Mouse (Mus musculus) spleen, postnatal 36 days (tissue): ENCODE results near the gene 2900092C05Rik.
A peak's percentile ranks its signal among the peaks of the same experiment; 100 is the strongest.

Experiments
- DNase-seq, 2 experiments: peaks; one replicate each; pipeline ENCODE4 v3.0.0; 2022; ENCODE audit warnings: low spot score in 2 of 2, mixed read lengths in 1 of 2

Gene 2900092C05Rik

GRCm38 (mm10) chr7:12512217-12512616 is at the start of gene 2900092C05Rik:
Gene 2900092C05Rik, plus strand, starts transcription at chr7:12512517.
- DNase-seq, result no peak

GRCm38 (mm10) chr7:12478158-12479008 is 33.9 kb upstream of the 2900092C05Rik start, which contains the start of gene Zfp606:
Gene Zfp606, plus strand, starts transcription at chr7:12478293.
- DNase-seq, result peak; percentile 83 to 85

- DNase-seq, result no peak
These were observed 33.3 kb upstream of the 2900092C05Rik start for GRCm38 (mm10) chr7:12479009-12479346.

GRCm38 (mm10) chr7:12479525-12479924 is 32.8 kb upstream of the 2900092C05Rik start:
- no peak for DNase-seq

GRCm38 (mm10) chr7:12483771-12484170 is 28.5 kb upstream of the 2900092C05Rik start:
- no peak for DNase-seq

GRCm38 (mm10) chr7:12485956-12486355 is 26.4 kb upstream of the 2900092C05Rik start:
- DNase-seq, result no peak

- DNase-seq, result no peak
These were observed 25.6 kb upstream of the 2900092C05Rik start for GRCm38 (mm10) chr7:12486691-12487090.

GRCm38 (mm10) chr7:12510913-12511312 is 1.4 kb upstream of the 2900092C05Rik start:
- DNase-seq, result no peak
